Mouse (Mus musculus) R1 (cell line): ENCODE data around the gene Cabp4.

ENCODE experiments used
- DNase-seq: peaks from one replicate; pipeline ENCODE4 v3.0.0-alpha.2; 2018; ENCODE audit warnings: low read depth, low spot score

The Cabp4 gene

DNA sequence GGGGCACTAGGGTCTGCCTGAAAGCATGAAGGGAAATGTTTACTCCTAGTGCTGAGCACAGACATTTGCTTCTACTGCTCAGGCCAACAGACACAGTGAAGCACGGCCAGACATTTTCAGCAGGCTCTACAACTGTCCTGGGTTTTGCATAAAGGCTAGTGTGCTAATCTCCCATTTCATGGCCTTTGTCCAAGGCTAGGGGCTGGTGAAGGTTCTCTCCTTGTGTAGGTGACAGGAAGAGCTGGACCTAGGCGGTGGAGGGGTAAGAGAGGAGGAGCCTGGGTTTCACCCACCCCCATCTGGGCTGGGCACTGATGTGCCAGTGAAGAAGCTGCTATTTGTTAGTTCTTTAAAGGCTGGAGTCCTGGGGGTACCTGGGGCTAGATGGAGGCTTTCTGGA, 20.9 kb upstream of the Cabp4 start:
- DNase-seq: no peak

DNA sequence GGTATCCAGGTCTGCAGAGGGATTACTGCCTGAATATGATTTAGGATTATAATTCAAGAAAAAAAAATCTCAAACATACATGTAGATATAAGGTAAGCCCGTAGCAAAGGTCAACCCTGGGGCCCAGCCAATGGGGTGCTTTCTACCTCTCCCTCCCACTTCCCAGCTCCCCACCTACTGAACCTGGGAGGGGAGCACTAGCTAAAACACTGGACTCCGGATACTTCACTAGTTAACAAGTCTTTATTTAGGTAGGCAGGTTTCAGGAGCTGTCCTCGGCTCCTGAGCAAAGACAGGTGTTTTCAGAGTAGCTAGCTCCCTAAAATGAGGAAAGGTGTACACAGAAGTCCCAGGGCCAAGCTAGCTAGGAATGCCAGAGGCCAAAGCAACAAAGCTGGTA, 20.3 kb upstream of the Cabp4 start:
- no peak for DNase-seq

DNA sequence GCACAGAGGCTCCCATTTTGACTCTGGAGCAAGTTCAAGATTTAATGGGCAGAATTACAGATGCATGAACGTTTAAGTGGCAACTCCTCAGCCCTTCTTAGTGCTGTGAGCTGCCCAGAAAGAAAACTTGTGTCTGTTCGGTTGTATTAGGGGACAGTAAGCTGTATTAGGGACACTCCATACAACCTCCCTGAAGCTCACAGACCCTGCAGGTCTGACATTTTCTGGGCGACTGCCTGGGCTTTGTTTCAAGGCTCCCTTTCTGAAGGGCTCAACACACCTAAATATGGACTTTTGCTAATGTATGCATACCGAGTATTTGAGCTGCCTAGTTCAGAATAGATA, 19.7 kb upstream of the Cabp4 start:
- no peak for DNase-seq

DNA sequence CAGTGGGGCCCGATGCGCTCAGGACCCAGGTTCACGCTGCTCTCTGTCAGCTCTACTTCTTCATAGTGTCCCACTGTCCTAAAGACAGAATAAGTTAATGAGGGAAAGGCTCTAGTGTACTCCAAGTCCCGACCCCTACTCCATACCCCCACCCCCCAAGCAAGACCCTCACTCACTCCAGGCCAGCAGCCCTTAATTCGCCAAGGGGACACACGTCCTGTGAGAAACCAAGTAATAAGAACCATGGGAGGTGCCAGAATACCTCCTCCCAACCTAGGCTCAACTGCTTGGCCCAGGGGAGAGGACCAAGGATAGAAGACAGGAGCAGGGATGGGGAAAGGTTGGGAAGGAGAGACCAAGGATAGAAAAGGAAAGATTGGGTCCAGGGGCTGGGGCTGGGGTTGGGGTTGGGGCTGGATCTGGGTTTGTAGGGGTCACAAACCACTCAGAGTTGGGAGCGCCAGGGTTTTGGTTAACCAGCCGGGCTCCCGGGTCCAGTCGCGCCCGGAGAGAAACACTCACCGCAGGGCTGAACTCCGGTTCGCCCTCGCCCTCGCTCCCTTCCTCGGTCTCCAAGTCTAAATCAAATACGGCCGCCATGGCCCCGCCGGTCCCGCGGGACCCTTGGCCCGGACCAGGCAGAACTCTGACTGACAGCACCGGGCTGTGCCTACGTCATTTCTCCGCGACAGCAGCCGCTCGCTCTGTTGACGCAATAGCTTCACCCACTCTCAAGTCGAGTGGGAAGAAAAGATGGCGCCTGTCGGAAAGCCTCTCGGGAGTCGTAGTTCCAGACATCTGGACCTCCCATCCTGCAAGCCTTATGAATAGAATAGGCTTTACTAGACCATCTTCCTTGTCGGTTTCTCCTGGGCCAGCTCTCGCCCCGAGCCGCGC, 19.1 kb upstream of the Cabp4 start, which contains the start of gene Rps6kb2:
Rps6kb2 (minus strand) TSS at position 709 of the 897 bp plus-strand sequence.
- peak; percentile 97 for DNase-seq

DNA sequence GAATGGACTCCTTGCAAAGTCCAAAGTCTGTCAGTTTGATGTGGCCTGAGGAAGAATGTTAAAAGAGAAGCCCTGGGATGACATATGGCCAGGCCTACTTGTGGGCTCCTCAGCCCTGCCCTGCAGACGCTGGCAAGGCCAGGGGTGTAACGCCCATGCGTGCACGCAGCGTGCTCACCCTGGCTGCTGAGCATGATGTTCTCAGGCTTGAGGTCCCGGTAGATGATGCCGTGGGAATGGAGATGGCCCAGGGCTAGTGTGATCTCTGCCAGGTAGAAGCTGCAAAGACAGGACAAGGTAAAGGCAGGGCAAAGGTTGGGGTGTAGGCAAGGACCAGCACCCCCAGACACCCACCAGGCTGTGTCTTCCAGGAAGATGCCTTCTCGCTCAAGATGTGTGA, 15.2 kb upstream of the Cabp4 start:
- no peak for DNase-seq

DNA sequence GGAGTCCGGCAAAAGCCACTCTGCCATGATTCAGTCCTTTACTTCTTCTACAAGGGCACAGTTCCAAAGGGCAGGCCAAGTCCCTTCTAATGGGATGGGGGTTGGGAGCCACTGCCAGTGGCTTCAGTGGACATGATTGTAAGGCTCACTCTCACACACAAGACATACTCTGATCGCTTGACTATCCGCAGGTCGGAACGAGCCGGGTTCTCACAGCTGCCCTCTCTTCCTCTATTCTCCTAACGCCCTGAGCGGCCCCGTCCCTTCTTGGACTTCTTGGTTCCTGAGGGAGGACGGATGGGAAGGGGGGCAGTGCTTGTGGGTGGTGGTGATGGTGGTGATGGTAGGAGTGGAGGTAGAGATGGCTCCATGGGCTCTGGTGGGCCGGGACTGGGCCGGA, 12.9 kb upstream of the Cabp4 start:
- DNase-seq: no peak

DNA sequence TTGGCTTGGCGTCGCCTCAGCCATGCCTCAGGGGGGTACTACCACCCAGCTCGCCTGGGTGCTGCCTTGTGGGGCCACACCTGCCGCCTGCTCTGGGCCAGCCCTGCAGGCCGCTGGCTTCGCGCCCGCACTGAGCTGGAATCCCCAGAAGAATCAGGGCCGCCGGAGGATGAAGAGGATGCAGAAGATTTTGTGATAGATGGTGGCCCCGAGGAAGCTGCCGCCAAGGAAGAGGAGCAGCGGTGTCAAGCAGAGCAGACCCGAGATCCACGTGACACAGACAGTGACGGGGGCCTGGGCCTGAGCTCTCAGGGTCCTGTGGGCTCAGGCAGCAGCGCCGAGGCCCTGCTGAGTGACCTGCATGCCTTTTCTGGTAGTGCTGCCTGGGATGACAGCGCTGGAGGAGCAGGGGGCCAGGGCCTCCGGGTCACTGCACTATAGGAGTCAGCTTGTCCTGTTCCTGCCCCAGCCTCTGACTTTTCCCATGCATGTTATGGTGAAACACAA, 12.3 kb upstream of the Cabp4 start:
- no peak for DNase-seq

DNA sequence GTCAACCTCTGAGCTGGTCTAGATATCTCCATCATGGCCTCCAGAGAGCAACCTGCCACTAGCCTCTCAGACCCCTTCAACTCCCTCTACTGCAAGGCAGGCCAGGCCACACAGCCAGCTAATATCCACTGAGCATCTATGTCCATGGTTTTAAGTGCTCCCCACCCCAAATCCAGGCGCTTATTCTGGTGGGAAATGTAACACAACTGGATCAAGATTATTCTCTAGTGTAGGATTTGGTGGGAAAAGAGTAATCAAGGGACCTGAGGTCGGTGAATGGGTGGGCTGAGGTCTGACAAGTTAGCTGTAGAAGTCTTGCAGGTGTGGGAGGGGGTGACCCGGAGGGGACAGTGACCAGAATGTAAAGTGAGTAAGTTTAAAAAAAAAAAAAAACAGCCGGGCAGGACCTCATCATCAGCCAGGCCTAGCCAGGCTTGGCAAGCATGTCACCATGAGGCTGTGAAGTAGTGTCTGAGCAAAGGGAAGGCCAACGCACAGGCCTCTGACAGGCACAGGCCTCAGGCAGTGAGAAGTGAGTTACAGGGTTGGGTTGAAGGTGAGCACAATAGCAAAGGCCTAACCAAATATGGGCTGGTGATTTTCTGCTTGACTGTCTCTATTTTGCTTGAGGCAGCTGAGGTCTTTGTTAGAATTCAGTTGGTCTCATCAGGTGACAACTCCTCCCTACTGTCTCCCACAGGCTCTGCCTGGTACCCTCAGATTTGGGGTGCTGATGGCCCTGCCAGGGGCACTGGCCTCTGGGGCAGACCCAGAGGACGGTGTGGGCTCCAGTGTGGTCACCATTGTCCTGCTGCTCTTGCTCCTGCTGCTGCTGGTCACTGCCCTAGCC, 11.6 kb upstream of the Cabp4 start:
- no peak for DNase-seq

DNA sequence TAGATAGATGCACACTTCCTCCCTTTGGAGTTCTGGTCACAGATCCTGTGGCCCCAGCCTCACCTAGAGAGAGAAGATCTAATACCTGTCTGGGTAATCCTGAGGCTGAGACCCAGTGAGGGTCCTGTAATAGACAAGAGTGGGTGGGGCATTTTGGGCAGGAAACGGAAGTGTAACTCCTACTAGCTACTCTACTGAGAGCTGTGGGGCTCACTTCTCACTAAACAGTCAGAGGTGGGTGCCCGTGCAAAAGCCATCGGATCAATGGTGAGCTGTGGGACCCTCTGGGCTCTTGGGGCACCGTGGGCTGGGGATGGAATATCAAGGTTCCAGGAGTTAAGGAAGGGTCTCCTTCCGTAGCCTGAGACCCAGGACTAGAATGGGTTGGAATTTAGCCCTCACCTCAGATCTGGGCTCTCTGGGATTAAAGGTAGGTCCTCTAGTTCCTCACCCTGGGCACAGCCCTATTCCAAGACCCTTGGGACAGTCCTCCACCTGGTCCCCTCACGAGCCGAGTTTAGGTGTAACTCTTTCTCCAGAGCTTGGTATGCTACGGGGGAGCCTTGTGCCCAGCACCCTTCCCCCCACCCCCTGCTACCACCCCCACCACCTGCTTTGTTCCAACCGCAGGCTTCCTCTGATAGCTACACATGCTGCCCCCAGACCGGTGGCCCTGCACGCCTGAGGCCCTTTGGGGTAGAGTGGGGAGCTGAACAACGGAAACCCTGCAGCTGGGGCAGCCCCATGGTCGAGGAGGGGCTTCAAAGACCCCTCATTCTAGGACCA, 10.8 kb upstream of the Cabp4 start:
- peak; percentile 35 for DNase-seq

DNA sequence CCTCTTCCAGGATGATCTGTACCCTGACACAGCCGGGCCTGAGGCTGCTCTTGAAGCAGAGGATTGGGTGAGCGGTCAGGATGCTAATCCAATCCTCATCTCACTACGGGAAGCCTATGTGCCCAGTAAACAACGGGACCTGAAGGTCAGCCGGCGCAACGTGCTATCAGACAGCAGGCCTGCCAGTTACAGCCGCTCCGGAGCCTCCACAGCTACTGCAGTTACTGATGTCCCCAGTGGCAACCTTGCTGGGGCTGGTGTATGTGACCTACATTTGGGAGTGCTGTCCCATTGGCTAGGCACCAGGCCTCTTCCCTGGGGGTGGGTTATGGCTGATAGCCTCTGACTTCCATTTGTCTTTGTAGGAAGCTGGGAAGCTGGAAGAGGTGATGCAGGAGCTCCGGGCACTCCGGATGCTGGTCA, 9.4 kb upstream of the Cabp4 start, which contains the start of gene Ptprcap:
Ptprcap (plus strand) TSS at position 373 of the 423 bp plus-strand sequence.
- DNase-seq: no peak

DNA sequence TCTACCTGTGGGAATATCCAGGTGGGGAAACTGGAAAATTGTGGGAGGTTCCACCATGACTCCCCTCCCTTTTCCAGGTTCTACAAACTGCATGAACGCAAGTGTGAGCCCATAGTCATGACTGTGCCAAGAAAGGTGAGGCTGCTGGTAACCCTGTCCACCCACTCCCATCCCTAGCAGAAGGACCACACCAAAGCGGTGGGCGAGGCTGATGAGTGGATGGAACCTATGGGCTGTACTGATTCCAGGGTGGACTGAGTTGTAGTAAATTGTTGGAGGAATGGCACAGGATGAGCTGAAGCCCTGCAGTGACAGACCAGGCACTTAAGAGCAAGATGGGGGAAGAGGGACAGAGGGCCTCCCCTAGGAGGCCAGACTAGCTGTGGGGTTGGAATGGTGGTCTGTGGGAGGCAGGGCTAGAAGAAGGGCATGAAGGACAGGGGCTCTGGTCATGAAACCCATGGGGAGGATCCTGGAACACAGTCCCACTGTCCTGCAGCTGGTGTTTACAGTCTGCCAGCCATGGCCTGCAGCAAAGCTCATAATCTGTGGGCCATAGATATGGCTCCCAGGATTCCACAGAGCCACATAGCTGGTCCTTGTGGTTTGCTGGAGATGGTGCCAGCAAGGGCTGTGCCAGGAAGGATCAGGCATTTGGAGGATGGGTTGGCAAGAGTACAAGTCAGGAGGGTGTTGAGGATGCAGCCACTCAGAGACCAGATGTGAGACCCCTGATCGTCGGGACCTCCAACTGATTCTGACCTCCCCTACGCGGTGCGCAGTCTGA, 8.8 kb upstream of the Cabp4 start:
- no peak for DNase-seq

DNA sequence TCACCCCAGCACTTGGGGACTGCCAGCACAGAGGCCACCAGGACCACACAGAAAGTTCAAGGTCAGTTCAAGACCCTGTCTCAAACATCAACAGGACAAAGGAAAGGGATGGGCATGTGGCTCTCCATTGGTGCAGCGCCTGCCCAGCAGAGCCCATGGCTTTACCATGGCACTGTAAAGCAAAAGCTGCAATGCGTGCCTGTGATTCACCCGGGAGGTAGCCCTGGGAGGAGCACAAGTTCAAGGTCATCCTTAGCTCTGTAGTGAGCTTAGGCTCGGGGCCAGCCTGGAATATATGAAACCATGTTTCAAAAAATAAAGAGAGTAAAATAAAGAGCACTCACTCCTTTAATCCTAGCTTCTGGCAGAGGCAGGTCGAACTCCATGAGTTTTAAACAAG, 8.1 kb upstream of the Cabp4 start:
- DNase-seq: peak; percentile 23

DNA sequence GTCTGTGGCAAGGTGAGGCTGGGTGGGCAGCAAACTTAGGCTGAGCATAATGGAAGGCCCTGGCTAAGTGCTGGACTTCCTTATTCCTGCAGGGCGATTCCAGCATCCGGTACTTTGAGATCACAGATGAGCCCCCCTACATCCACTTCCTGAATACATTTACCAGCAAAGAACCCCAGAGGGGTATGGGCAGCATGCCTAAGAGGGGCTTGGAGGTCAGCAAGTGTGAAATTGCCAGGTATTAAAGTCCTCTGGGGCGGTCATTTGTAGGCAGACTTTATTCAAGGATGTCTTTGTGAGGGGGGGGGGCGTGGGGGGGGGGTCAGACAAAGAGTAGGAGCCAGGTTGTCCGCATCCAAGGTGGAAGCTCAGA, 7.6 kb upstream of the Cabp4 start:
- DNase-seq: no peak

DNA sequence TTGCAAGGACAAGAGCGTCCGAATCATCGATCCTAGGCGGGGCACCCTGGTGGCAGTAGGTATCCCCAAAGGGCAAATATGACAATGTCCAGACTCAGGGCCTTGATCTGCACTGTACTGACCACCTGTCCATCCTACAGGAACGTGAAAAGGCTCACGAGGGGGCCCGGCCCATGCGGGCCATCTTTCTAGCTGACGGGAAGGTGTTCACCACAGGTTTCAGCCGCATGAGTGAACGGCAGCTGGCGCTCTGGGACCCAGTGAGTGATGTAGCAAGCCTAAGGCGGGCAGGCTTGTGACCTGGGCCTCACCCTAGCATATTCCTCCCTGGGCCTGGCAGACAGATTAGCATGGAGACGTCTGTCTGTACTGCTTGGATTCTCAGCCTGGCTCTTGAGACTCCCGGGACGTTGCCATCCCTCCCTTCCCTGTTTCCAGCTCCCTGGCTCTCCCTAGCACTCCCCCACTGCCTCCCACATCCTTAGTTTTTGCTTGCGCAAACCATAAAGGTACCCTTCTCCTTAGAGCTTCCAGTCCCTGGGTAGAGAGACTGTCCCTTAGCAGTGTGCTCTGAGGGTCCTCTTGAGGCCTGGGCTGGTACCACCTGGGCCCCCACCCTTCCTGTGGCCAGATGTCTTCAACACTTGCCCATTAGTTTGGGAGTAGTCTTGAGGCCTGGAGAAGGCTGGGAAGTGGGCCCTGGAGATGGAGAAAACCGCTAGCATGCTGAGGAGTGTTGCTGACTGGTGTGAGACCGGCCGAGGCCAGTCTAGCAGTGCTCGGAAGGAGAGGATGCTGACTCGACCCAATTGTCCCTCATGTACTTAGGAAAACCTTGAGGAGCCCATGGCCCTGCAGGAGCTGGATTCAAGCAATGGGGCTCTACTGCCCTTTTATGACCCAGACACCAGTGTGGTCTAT, 7.0 kb upstream of the Cabp4 start:
- DNase-seq: no peak

DNA sequence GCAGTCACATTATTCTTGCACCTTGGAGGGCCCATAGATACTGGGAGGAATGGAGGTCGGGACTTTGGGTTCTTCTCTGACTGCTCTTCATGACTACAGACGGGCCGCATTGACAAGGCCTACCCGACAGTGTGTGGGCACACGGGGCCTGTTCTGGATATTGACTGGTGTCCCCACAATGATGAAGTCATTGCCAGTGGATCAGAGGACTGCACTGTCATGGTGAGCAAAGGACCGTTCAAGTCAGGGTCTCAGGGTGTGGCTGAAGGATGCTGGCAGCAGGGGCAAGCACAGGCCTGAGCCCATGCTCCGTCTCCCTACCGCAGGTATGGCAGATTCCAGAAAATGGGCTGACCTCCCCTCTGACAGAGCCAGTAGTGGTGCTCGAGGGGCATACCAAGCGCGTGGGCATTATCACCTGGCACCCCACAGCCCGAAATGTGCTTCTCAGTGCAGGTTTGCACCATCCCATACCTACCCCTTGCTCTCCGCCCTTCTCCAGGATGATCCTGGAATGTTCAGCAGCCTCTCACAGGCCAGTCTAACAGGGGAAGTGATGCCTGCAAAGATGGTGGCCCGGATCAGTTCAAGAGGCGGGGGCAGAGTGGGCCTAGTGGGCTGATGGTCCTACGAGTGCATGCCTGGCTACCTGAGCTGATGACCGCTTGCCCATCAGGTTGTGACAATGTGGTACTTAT, 6.1 kb upstream of the Cabp4 start:
- no peak for DNase-seq

DNA sequence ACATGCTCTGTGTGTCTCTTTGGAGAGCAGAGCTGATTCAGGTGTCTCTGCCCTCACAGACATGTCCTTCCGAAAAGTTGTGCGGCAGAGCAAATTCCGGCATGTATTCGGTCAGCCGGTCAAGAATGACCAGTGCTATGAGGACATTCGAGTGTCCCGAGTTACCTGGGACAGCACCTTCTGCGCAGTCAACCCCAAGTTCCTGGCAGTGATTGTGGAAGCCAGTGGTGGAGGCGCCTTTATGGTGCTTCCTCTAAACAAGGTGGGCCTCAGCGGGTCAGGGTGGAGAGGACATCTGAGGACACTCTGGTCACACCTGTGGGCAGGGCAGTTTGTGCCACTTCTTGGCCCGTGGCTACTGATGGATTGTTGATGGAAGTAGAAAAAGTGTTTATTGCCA, 5.5 kb upstream of the Cabp4 start:
- DNase-seq: no peak

DNA sequence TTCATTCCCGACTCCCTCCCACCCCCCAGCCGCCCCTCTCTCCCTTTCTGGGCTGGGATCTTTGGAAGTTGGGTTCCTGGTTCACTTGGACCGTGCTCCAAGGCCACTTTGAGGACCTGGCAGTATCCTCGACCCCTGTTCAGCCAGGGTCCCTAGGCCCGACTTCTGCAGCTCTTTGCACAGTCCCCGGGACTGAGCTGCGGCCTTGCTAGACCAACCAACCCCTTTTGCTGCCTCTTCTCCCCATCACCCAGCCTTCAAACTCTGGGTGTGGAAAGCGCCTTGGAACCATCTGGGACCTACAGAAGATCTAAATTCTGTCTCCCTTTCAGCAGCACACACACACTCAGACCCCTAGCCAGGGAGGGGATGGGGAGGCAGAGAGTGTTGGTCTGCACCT, 5.0 kb upstream of the Cabp4 start:
- no peak for DNase-seq

DNA sequence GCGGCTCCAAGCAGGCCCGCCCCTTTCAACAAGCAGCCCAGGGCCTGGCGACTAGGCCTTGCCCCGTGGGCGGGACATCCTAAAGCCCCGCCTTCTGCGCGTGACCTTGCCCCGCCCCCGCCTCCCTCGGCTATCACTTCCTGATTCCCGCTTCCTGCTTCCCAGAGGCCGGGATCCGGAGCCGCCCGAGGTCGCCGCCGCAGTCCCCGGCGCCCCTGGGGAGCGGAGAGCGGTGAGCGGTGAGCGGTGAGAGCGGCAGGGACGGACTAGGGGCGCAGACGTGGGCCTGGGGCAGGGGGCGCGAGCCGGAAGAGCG, 4.6 kb upstream of the Cabp4 start, which contains the start of gene Coro1b:
Coro1b (plus strand) TSS at position 129 of the 316 bp plus-strand sequence.
- peak; percentile 93 for DNase-seq

DNA sequence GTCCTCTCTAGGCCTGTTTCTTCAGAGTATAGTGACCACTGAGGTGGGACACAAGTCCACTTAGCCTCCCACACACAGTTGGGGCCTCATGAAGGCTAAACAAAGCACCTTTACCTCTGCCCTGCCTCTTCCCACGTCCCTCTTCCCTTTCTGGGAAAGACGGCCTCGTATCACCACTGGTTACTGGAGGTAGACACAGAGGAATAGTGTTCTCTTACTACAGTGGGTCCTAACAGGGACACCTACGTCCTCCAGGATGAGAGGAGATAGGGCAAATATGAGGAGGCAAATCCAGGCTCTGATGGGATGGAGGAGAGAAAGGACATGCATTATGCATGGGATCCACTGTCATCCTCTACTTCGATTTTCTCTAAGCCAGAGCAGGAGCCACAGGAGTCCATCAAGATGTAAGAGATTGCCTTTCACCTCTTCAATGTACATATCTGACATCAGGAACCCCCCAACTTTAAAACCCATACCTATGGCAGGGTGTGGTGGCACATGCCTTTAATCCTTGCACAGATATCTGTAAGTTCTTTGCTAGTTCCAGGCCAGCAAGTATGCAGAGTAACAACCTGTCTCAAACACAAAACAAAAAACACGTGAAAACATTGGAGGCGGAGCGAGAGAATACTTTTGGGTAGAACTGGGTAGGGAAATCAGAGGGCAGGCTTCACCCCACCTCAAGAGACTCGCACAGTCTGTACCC, 4.1 kb upstream of the Cabp4 start:
- no peak for DNase-seq
